Mouse (Mus musculus) spleen, postnatal 10 days (tissue): Measurements from ENCODE around the gene Gm21394.
"Not testable (repeated sequence)": the region's sequence is repeated elsewhere in the genome, so short reads cannot be mapped to it uniquely, and the experiment has no call there.

Experiments
- DNase-seq, 2 experiments: peaks; one replicate each; pipeline ENCODE4 v3.0.0; 2021 to 2022; ENCODE audit warnings: low spot score in 2 of 2

The Gm21394 gene

DNA sequence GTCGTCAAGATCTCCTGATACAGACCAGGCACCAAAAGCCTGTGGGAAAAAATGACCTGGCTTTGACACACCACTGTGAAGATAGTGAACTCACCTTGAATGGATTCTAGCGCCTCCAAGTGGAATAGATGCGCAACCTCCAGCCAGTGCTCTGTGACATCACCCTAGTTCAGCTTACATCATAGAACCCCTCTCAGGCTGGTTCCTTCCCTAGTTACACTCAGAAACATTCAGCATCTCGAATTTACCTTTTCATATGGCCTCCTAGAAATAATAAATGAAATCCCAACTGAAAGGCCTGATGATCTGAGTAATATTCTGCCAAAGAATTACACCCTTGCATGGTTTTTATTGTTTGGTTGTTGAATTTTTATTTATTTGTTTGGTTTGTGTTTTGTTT is at the start of gene Gm21394:
TSS of gene Gm21394 (minus strand) at position 101 of the 400 bp plus-strand sequence.
- DNase-seq = not testable (repeated sequence)
